Mouse (Mus musculus) kidney, adult 2 months (tissue): ENCODE results near the gene Adprh.

Experiments used
- CTCF ChIP-seq: fragments of 200-500 bp; conservative IDR thresholded peaks from 2 replicates; pipeline ENCODE4 v1.5.1; 2011; ENCODE audit warnings: low read depth, mild to moderate bottlenecking, control low read depth, low read length, moderate library complexity, mixed read lengths; ENCODE audit not compliant: insufficient read depth, insufficient read length
- POLR2A ChIP-seq: fragments of 200-500 bp; IDR thresholded peaks from one replicate; pipeline ENCODE4 v1.6.1; 2011; ENCODE audit warnings: low read depth, low read length, control low read depth

DNA sequence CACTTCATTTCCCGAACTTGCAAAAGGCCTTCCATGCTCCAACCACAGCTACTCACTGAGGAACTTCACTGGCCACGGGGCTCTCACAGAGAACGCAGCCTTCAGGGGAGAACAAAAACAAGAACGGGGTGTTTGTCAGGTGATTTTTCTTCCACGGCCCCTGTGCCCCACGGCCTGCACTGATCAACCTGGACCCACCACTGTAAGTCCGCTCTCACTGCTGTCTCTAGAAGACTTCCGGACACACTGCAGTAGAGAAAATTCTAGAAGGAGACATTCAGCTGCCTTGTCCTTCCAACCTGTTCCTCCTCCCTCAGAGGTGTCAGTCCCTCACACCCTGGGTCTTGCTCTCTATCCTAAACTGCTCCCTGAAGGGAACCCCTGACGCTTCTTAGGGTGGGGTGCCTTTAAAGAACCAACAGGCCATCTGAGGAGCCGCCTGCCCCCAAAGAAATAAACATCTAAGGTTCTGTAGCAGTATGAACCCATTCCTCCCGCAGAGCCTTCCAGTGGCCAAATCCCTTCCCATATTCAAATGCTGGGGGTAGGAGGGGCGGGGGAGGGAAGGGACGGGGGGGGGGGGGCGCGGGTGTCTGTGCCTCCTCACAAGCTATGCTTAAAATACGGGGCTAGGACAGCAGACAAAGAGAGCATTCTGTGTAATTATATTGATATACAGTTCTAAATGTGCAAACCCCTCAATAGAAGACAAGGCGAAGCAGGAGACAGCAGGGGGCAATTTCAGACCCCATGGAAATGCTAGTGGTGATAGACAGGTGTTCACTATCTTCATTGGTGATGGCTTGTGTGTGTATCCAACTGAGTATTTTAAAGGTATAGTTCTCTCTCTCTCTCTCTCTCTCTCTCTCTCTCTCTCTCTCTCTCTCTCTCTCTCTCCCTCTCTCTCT, 3.3 kb upstream of the Adprh start, which contains the start of gene Cd80:
- TF ChIP-seq CTCF (no peak), POLR2A (no peak)
